Mouse (Mus musculus) erythroblast, embryonic 14.5 days (primary cell): ENCODE data around the gene Spint1.

ENCODE experiments used
- GATA1 ChIP-seq: IDR thresholded peaks from 2 replicates; pipeline ENCODE4 v1.6.1; 2012; ENCODE audit warnings: low read length, inconsistent platforms, mixed read lengths
- TAL1 ChIP-seq: IDR thresholded peaks from 3 replicates; pipeline ENCODE4 v1.6.1; 2012; ENCODE audit warnings: low read length, inconsistent platforms, mixed read lengths

- TF ChIP-seq TAL1 (no peak), GATA1 (no peak)
These were observed 26.7 kb downstream of the Spint1 start for GRCm38 (mm10) chr2:119263813-119264212.
